Mouse (Mus musculus) liver, embryonic 14.5 days (tissue): ENCODE results near the gene Gm49340.

ENCODE experiments used
- CTCF ChIP-seq: IDR thresholded peaks from 2 replicates; pipeline ENCODE4 v1.5.1; 2016; ENCODE audit warnings: antibody characterized with exemption, low read depth, control low read depth
- EP300 ChIP-seq: IDR thresholded peaks from 2 replicates; pipeline ENCODE4 v1.6.1; 2016; ENCODE audit warnings: antibody characterized with exemption, low read depth

DNA sequence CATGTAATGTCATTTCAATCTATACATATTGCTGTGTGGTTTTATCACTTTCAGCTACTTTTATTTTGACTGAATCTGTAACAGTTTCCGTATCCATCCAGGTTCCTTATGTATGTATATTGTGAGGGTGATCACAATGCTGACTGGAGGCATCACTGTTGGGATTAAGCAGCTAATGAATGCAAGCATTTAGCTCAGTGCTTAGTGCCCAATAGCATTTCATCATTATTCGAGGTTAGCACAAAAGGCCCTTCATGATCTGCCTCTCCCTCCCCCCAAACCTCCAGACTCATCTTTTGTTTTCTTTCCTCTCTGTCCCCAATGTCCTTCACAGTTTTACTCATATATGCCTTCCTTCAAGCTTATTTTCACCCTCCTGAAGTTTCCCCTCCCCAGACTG lies 26.4 kb upstream of the Gm49340 start:
- TF ChIP-seq CTCF (no peak), EP300 (no peak)
